Mouse (Mus musculus) heart, postnatal 10 days (tissue): ENCODE results near the gene Castor1. TPM values are rescaled to one million over a fixed set of nuclear protein-coding genes. Genes with fewer than 3 reads are reported as not detected.
A peak's percentile ranks its signal among the peaks of the same experiment; 100 is the strongest.

Experiments
- DNase-seq, 2 experiments: peaks; one replicate each; pipeline ENCODE4 v3.0.0; 2021
- intact Hi-C: fragments of 180-260 bp; cut with DNase I; formaldehyde crosslinking; loops from one replicate; pipeline ENCODE4 v1.15.1; 2025
- total RNA-seq, 2 experiments: library from RNA; stranded (reverse); gene quantifications; 2 replicates each; pipeline ENCODE4 v1.2.3; 2021

The Castor1 gene
- total RNA-seq, 2 experiments from 2014 or later, result 7.9 to 10.4 TPM

DNA sequence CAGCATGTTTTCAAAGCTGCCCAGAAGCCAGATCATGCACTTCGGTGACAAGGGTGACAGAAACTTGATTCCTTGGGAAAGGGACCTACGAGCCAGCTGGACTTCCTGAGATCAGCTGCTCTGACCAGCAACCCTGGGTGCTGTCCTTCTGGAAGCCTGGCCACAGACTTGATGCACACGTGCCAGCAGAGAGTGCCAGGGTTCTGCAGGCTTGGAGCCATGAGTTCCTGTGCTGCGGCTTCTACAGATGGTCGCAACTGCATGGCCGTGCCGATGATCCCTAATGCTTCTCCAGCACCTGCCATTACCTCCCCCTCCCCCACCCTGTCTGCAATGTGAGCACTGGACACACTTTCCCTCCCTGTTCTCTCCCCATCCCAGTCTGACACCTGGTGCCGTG, 10.4 kb downstream of the Castor1 start:
- intact Hi-C loops, result no loop called here
- peak; percentile 72 to 73 for DNase-seq

- DNase-seq, result no peak
- intact Hi-C loops, result no loop called here
These were observed 11.8 kb downstream of the Castor1 start for GRCm38 (mm10) chr11:4229841-4230240.

DNA sequence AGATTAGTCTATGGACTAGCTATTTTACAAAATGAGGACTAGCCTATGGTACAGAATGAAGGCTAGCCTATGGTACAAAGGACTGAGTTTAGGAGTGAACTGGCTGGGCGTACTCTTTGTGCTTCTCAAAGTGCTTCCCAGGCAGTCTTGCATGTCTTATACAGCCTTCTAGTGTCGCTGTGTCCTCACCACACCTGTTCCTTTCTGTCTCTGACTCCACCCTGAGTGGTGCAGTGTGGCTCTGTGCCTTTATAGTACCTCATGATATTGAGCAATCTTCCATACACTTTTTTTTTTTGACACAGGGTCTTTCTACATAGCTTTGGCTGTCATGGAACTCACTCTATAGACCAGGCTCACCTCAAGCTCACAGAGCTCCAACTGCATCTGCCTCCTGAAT, 13.4 kb downstream of the Castor1 start:
- DNase-seq, result no peak
- intact Hi-C loops, result no loop called here

DNA sequence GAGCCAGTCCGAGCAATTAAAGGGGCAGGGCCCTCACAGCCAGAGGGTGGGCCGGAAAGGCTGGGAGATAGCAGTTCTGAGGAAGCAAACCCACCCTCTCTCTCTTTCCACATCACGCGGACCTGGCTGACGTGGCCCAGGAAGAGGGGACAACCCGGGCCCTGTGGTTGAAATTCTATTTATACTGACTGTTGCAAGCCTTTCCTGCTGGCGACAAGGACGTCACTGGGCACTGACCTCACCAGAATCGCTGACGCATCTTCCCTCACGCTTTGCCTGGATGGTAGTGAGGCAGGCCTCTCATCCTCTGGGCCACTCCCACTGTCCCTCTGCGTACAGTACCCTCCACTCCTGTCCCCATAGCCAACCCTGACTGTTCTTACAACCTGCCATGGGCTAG, 14.6 kb downstream of the Castor1 start:
- intact Hi-C loops, result no loop called here
- no peak for DNase-seq

DNA sequence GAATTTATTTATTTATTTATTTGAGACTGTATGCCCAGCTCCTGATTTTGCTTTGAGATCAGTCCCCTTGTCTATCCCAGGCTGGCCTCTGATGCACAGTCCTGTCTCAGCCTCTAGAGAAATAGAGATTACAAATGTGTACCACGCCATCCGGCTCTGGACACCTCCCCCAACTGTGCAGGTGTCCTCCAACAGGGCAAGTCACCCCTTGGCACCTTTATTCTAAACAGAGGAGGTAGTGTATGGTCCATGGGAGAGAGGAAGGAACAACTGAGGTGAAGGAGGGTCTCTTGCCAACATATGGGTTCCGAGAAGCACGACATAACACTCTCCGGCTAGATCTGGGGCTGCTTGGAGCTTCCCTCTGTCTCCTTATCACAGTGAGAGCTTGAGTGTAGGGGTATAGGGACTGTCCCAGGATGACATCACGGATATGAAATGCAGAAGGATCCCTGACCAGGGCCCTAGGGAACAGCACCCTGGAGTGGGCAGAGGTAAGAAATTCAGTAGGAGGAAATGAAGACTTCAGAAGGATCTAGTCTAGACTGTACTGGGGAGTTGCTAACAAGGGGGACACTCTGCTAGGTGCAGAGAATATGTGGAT, 17.1 kb downstream of the Castor1 start:
- DNase-seq, result no peak
- intact Hi-C loops, result no loop called here

DNA sequence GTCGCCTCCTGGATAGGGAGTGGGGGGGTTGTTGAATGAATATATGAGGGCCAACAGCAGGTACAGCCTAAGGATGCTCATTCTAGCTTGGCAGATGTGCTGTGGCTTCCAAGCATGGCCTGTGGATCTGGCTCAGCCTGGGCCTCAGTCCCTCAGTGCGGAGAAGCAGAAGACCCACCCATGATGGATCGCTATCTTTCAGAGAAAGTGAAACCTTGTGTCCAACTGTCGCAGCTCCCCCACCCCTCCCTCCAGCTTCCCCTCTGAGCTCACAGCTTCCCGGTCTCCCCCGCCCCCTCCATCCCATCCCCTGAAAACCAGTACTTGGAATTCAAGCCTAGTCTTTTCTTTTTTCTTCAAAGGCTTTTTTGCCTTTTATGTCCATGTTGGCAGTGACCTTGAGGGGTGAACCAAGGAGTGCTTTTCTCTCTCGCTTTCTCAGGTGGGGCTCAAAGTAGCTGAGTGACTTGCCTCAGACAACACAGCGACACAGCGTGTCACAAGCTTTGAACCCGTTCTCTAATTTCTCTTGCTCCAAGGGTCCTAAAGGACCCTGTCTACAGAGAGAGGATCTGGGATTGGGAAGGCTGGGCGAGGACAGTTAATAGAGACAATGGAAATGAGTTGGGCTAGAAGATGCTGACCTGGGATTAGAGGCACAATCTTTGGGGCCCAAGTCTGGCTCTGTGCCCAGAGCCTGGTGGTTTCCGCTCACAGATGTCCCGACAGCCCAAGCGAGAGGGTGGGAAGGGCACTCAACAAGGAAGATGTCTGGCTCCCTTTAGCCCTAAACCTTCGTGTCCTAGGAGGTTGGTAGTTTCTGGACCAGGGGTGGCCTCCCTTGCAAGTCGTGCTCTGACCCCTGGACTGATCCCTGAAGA, 17.9 kb downstream of the Castor1 start, which contains the start of gene Osm:
Gene Osm (plus strand): TSS at position 756 of the 881 bp plus-strand sequence.
- no peak for DNase-seq
- intact Hi-C loops, result no loop called here

DNA sequence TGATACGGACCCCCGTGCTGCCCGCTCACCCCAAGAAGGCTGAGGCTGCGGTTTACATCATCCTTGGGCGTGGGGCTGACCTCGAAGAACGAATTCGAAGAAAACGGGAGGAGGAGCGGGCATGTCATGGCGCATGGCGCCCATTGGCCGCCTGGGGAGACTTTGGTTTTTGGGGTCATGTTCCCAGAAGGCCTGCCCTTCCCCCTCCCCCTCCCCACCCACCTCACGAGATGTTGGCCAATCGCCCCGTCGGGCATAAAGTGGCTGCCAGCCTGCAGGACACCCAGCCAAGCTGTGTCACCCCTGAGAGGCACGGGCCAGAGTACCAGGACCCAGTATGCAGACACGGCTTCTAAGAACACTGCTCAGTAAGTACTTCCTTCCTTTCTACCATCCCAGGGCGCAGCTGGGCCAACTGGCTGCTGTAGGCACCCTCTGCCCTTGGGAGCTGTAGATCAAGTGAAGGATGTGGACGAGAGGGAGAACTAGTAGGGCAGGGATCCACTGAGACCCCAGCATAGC, 18.6 kb downstream of the Castor1 start:
- DNase-seq, result no peak
- intact Hi-C loops, result no loop called here

DNA sequence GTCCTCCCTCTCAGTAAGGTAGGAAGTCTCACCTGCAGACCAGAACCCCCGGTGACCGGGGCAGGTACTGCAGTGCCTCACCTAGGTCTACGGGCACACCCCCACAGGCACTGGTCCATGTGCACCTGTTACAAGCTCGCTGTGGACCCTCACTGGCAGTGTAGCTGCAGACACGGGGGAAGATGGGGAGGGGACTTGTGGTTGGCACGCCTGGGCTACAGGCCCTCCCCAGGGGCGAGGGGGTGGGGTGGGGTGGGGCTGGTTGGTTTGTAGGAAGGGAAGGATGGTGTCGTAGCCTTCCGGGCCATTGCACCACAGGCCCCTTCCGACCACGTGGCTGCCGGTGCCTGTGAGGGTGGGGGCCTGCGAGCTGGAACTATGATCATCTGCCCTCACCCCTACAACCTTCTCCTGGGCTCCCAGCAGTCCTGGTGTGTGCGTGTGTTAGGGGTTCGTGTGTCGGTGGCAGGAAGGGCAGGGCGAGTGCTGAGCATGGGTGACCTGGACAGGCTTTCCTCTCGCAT, 19.4 kb downstream of the Castor1 start:
- no peak for DNase-seq

DNA sequence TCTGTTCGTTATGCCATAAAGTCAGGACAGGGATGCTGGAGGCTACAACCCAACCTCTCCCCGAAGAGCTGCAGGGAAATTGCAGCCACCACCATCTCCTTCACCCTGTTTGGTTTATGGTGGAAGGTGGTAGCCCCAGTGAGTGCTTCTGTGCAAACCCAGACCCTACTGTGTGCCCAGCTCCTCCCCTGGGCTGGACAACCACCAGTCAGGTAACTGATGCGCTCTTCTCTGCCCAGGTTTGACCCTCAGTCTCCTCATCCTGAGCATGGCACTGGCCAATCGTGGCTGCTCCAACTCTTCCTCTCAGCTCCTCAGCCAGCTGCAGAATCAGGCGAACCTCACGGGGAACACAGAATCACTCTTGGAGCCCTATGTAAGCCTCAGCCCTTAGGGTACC, 20.1 kb downstream of the Castor1 start:
- DNase-seq, result no peak
- intact Hi-C loops, result no loop called here

More for the DNA sequence above, 19.4 kb downstream of the Castor1 start:
- intact Hi-C loops, result no loop called here

GRCm38 (mm10) chr11:4239691-4240090, 21.7 kb downstream of the Castor1 start:
- intact Hi-C loops, result no loop called here
- no peak for DNase-seq

- intact Hi-C loops, result no loop called here
These were observed 22.1 kb downstream of the Castor1 start for GRCm38 (mm10) chr11:4240151-4240550.

GRCm38 (mm10) chr11:4241180-4241579, 23.2 kb downstream of the Castor1 start:
- DNase-seq, result no peak
- intact Hi-C loops, result no loop called here

More at GRCm38 (mm10) chr11:4240151-4240550, 22.1 kb downstream of the Castor1 start:
- DNase-seq, result no peak

DNA sequence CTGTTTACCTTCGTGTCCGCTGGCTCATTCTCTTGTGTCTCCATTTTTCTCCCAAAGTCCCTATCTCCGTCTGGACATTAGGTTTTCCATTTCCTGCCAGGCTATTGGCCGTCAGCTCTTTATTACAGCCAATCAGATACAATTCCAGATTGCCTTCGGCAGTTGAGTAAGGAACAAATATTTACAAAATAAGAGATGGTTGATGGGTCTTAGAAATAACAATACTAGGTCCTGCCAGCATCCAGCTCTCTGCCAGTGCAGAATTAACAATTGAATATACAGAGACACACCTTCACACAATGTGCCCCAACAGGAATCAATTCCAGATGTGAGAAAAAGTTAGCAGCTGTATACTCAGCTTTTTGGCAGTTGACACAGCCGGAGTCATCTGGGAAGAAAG, 28.1 kb downstream of the Castor1 start:
- DNase-seq, result no peak
- intact Hi-C loops, result no loop called here

- intact Hi-C loops, result no loop called here
- no peak for DNase-seq
These were observed 28.6 kb downstream of the Castor1 start for GRCm38 (mm10) chr11:4246623-4247022.

DNA sequence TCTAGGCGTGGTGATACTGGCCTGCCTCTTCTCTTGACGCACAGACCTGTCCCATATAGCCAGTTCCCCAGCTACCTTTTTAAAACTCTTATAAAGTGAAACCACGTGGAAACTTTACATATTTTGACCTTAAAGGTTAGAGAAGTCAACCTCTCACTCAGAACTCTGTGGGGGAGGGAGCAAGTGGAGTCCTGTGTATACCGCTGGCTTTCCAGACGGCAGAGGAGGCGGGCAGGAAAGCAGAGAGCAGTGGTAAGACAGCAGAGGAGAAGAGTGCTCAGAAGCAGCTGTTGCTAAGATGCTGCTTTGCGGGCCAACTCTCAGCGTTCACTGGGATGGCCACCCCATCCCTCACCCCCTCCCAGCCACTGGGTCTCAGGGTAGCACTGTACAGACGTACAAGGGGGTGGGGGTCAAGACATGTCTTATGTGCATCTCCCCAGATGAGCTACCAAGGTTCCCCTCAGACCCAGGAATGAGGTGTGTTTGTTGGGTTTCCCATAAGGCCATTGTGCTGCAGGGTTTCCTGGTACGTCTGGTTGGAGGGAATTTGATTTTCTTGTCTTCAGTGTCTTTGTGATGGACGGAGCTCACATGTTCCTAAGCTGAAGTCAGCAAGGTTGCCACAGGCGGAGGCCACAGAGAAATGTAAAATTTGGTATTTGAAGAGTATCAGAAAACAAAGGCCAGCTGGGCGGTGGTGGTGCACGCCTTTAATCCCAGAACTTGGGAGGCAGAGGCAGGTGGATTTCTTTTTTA, 29.4 kb downstream of the Castor1 start:
- no peak for DNase-seq
- intact Hi-C loops, result no loop called here

DNA sequence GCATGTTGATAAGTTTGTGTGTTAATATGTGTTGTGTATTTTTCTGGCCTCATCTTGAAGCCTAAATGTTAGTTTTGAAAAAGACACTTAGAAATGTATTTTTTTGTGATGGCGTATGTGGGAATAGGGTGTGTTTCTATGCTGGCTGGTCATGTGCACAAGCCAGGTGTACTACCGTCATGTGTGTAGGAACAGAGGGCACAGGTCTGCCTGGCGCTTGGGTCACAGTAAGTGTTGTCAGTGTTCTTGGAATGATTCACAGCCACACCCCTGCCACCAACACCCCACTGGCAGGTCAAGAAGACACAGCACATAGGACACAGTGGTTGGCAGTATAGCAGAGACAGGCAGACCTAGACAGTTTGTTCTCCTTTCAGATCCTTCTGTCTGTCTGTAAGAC, 31.1 kb downstream of the Castor1 start:
- intact Hi-C loops, result no loop called here
- no peak for DNase-seq

GRCm38 (mm10) chr11:4250290-4250689, 32.3 kb downstream of the Castor1 start:
- no peak for DNase-seq
- intact Hi-C loops, result no loop called here

- no peak for DNase-seq
These were observed 33.4 kb downstream of the Castor1 start for GRCm38 (mm10) chr11:4251376-4251775.

GRCm38 (mm10) chr11:4252886-4253285, 34.9 kb downstream of the Castor1 start:
- no peak for DNase-seq
- intact Hi-C loops, result no loop called here

More at GRCm38 (mm10) chr11:4251376-4251775, 33.4 kb downstream of the Castor1 start:
- intact Hi-C loops, result no loop called here

GRCm38 (mm10) chr11:4256846-4257607, 39.0 kb downstream of the Castor1 start, which contains the start of gene Lif:
Gene Lif, plus strand, starts transcription at chr11:4257557.
- DNase-seq, result no peak

More at GRCm38 (mm10) chr11:4256846-4257607, 39.0 kb downstream of the Castor1 start, which contains the start of gene Lif:
- intact Hi-C loops, result no loop called here
